Mouse (Mus musculus): ENCODE measurements around the gene Zfp57.
"Not testable (repeated sequence)": the region's sequence is repeated elsewhere in the genome, so short reads cannot be mapped to it uniquely, and the experiment has no call there.

Zfp57 gene

DNA sequence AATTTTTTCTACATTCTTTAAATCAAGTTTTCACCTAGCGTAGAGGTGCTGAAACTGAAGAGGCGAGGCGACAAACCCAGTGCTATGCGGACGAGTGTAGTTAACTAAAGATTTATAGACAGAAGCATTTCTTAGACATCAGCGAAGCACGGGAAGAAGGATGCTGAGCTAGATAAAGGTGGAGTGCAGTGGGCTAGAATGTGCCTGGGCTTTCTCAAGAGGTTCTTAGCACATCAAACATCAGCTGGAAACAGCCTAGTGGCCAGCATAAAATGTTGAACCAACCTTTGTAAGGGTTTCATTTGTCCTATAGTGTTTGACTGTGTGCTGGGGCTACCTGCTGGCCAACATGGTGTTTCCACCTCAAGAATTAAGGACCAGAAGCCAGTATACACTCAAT is at the start of gene Zfp57:
TSS of gene Zfp57 (plus strand) at position 301 of the 400 bp plus-strand sequence.
- DNase-seq (ENCODE audit: low spot score in 2 of 2): no peak

DNA sequence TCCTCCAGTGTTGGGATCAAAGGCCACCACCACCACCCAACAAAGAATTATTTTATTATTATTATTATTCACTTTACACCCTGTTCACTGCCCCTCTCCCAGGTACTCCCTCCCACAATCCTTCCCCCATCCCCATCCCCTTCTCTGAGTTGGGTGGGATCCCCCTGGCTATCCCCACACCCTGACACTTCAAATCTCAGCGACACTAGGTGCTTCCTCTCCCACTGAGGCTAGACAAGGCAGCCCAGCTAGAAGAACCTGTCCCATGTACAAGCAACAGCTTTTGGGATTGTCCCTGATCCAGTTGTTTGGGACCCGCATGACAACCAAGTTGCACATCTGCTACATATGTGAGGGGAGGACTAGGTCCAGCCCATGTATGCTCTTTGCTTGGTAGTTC is 48.3 kb upstream of the Zfp57 start:
- no peak for DNase-seq (ENCODE audit: low spot score in 2 of 2)

DNA sequence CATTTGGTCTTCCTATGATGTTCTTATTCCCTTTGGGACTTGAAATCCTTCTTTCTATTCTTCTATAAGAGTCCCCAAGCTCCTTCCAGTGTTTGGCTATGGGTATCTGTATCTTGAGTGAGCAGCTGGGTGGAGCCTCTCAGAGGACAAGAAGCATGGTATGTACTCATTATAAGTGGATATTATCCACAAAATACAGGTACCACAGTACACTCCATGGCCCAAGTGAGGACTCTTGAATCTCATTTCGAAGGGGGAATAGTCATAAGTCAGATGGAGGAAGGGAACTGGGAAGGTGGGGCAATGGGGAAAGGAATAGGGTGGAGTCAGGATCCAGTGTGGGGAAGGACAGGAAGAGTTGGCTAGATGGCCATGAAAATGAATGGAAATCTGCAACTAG is 47.9 kb upstream of the Zfp57 start:
- no peak for DNase-seq (ENCODE audit: low spot score in 2 of 2)

DNA sequence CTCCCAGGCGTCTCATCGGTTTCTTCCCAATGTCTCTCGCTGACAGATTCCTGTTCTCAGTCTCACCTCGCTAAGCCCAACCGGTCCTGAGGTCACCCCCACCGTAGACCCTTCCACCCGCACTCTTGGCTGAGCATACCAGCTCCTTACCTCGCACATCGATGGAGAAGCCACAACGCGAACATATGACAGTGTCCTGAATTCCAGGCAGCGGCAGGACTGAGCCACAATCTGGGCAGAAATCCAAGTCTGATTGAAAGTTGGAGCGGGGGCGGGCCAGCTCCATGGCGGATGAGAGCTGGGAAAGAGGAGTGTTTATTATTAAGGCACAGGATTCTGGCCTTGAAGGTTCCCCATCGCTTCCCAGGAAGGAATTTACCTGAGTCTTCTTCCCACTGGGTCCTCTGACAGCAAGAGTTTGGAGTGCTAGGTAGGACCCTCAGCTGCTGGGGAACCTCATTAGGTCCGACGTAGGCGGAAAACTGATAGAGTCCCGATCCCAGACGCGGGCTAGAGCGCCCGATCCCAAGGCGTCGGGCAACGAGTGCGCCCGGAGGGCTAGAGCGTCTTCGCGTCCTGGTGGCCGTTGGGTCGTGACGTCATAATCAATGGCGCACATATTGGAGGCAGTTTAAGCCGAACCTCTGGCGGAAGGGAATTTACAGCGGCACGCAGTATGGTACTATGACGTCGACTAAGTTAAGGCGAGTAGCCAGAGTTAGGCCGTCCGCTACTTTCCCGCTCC is 42.8 kb upstream of the Zfp57 start, which contains the start of the genes Znrd1 and Znrd1as:
TSS of gene Znrd1 (minus strand) at position 561 of the 745 bp plus-strand sequence.
TSS of gene Znrd1as (plus strand) at position 594 of the 745 bp plus-strand sequence.
- peak; percentile 87 to 88 for DNase-seq (ENCODE audit: low spot score in 2 of 2)

DNA sequence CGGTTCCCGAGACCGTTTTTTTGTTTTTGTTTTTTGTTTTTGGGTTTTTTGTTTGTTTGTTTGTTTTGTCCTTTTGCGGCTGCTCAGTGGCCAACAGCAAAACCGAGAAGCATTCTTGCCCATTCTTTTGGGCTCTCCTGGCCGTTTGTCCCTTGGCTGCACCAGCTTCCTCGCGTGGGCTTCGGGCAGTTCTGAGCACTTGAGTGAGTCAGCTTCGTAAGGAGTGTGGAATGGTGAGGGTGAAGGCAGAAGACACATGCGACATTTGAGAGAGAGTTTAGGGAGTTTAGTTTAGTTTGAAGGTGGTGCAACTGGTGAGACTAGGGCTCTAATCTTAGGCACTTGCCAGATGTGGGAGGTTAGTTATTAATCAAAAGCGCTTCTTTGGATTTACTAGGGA is 42.1 kb upstream of the Zfp57 start:
- no peak for DNase-seq (ENCODE audit: low spot score in 2 of 2)

DNA sequence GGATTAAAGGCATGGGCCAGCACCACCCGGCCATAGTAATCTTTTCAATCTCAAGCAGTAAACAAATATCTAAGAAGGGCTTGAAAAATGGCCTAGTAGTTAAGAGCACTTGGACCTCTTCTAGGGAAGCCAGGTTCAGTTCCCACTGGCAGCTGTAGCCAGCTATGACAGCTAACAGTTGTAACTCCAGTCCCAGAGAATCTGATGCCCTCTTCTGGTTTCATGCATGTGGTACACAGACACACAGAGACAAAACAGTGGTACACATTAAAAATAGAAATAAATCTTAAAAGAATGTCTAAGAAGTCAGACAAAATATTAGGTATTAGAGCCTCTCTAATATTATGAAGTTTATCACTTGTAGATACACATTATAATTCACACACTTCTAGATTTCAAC is 39.8 kb upstream of the Zfp57 start:
- no peak for DNase-seq (ENCODE audit: low spot score in 2 of 2)

DNA sequence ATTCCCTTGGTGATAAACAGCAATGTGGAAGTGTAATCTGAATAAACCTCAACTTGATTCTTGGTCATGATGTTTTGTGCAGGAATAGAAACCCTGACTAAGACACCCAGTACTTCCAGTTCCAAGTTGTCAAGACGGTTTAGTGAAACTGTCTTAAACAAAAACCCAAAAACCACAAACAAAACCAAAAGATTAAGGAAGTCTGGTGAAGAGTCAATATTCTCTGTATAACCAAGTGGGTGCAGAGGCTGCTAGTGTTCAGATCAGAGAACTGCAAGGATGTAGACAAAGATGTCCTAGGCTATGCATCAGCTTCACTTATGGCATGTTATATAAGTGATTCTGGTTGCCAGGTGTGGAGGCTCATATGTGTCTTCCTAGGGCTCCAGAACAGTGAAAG is 34.1 kb upstream of the Zfp57 start:
- DNase-seq (ENCODE audit: low spot score in 2 of 2): no peak

DNA sequence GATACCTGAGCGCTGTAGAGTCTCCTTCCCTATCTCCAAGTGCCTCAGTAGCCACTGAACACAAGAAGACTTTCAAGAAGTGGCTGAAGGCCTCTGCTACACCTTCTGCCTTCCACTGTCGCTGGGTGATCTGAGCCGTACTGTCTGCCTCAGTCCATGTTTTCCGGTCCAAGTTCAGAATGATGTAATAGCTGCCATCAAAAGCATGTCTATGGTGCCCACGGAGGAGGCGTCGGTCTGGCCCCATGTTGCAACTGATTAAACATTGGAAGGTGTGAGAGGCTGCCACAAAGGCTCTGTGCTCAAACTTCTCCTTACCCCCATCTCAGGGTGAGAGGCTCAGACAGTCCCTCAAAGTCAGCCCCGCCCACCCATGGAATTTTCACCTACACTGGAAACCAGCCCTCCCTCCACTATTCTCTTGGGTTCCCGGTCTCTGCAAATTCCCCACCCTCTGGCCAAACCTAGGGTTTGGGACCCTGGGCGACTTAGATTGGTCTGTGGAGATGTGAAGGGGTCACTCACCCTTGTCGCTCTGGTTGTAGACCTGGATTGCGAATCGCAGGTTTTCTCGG is 30.6 kb upstream of the Zfp57 start:
- DNase-seq (ENCODE audit: low spot score in 2 of 2): no peak

DNA sequence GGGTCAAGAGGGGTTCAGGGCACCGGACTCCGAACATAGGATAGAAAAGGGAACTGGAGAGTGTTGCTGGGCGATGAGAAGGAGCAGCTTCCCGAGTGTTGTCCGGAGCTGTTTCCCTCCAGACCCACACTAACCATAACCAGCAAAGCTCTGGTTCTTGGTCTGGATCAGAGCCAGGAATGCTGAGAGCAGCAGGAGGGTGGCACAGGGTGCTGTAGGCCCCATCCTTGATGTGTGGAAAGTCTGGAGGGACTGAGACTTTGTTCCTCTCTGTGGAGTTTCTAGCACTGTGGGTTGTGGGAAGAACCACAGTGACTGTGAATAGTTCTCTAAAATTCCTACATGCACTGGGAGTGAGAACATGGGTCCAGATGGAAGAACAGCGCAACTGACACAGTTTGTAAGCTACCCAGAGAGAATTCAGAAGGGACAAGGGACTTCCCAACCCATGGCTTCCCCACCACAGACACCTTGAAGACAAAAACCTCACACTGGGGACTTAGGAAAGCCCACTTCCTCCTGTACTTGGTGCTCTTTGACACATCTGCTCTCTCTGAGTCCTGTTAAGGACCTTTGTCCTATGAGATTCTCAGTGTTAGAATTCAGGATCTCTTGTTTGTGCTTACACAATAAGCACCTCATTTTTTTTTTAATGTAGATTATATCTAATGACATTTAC is 29.7 kb upstream of the Zfp57 start:
- DNase-seq (ENCODE audit: low spot score in 2 of 2): peak; percentile 24 to 35

DNA sequence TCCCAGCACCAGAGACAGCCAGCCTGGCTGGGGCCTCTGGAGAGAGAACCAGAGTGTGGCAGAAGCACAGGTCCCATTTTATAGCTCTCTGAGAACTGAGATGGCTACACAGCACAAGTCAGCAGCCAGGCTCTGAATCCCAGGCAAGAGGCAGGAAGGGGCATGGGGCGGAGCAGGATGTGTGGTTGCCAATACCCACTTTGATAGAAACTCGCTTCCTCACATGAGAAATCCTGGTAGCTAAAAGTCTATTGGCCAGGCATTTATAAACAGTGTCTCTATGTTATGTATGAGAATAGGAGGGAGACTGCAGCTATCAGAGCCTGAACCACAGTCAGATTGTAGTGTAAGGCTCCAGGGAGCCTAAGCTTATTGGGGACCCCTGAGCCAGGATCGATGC is 28.2 kb upstream of the Zfp57 start:
- no peak for DNase-seq (ENCODE audit: low spot score in 2 of 2)

DNA sequence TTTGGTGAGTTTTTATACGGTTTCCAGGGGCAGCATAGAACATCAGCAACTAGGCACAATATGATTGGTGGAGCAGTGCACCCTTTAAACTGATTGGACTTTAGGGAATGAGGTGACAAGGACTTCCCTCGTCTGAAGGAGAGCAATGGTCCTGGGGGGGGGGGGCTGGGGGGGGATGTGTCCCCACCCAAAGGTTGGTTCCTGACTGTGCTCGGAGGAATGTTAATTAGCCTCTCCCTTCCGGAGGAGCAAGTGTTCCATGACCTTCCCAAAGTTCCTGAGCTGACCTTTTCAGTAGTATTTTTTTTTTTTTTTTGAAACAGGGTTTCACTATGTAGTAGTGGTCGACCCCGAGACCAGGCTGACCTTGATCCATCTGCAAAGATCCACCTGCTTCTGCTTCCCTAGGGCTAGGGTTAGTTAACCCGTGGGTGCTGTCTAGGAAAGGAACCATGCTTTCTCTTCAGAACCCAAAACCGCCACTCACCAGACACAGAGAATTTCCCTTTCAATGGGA is 27.6 kb upstream of the Zfp57 start:
- no peak for DNase-seq (ENCODE audit: low spot score in 2 of 2)

DNA sequence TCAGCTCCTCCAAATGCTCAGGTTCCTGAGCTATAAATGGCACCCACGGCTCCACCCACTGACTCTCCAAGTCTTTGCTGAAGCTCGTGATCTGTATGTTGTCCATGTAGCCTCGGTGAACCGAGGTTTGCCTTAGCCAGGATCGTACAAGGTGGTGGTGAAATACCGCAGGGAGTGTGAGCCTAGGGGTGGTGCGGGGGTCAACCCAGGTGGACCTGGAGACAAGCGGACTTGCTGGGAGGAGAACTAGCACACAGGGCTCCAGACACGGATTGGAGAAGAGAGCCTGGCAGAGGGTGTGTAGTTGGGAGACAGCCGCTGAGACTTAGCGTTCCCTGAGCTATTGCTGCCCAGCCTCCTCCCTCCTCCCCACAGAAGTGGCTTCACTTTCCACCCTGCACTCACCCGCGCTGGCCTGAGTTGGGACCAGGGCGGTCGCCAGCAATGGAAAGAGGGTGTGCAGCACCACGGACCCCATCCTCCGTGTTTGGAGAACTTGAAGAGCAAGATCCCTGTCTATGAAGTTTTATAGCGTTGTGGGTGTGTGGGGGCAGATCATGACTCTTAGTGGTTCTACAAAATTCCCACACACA is 19.6 kb upstream of the Zfp57 start, which contains the start of gene 2410137M14Rik:
TSS of gene 2410137M14Rik (minus strand) at position 17 of the 593 bp plus-strand sequence.
- no peak for DNase-seq (ENCODE audit: low spot score in 2 of 2)

DNA sequence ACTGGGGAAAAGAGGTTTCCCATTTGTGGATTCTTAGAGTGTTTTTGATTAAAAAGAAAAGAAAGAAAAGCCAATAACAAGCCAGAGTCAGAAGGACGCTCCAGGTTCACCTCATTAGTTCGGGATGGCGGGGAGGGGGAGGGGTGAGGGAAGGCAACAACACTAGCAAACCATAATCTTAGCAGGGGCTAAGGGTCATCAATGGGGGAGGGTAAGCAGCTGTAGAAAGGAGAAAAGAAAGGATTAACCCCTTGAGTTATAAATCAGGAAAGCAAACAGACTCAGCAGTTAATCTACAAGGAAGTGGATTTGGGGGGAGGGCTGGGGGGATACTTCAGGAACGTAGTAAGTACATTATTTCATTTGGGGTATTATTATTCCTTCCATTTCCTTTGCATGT is 19.1 kb upstream of the Zfp57 start:
- no peak for DNase-seq (ENCODE audit: low spot score in 2 of 2)

DNA sequence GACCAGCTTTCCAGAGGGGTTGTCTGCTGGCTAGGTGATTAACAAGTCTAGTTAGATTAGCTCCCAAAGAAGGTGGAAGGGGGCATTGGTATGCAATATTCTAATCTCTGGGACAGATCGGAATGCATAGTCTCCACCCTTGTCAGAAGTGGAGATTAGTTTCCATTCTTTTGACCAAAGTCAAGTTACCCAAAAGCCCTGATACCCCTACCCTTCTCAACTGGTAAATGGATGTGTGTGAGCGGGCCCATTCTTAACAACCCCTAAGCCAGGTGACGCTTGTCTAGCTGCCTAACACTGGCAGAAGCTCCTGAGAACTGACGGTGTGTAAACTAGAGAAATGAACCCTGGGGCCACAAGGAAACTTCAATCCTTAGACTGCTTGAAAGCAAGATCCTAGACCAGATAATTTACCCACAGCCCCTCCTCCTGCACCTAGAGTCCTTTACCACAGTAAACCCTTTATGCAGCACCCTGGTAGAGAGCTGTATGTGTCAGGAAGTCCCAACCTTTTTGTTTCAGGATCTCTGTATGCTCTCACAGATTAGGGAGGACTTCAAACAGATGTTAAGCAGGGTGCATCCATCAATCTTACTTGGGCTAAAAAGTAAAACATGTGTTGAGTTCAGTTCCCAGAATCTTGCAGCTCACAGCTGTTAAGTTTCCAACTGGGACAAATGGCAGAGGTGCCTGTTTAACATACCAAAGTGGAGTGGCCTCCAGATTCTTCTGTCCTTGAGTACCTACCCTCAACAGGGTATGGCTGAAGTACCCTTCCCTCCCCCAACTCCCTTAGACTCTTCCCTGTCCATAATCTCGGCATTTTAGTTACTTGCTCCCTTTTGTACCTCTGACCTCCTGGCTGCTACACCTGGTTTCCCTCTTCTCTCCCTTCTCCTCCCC is 18.5 kb upstream of the Zfp57 start:
- DNase-seq (ENCODE audit: low spot score in 2 of 2): no peak

DNA sequence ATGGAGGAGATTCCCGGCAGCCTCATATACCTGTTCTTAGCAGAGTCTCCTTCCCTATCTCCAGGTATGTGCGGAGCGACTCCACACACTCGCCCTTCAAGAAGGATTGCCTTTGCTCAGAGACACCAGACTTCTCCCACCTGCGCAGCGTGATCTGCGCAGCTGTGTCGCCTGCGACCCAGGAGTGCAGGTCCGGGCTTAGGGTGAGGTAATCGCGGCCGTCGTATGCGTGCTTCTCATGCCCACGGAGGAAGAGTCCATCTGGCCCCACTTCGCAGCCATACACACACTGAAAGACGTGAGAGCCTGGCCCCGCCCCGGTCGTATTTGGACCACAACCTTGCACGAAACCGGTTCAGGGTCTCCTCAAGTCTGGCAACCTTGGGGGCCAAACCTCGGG is 12.5 kb upstream of the Zfp57 start:
- no peak for DNase-seq (ENCODE audit: low spot score in 2 of 2)

DNA sequence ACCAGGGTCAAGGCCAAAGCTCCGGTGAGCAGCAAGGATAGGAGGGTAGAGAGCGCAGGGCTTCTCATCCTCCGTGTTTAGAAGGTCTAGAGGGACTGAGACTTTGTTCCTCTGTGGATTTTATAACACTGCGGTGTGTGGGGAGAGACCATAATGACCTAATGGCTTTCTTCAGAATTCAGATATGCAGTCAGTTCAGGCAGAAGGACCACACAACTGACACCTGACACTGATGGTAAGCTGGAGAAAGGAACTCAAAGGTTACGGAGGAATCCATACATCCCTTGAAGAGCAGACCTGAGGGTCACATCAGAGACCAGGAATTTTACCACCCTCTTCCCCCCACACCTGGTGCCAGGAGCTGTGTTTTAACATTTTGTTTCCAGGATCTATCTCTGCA is 11.5 kb upstream of the Zfp57 start, which contains the start of gene H2-M5:
TSS of gene H2-M5 (minus strand) at position 101 of the 400 bp plus-strand sequence.
- DNase-seq (ENCODE audit: low spot score in 2 of 2): no peak

DNA sequence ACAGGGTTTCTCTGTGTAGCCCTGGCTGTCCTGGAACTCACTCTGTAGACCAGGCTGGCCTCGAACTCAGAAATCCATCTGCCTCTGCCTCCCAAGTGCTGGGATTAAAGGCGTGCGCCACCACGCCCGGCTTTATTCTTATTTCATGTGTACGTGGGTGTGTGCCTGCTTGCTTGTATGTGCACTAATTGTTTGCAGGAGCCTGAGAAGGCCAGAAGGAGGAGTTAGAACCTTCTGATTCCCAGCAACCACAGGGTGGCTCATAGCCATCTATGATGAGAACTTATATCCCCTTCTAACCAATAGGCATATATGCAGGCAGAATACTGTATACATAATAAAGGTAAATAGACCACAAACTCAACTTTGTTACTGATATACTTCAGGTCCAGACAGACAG is 10.3 kb upstream of the Zfp57 start:
- not testable (repeated sequence) for DNase-seq (ENCODE audit: low spot score in 2 of 2)

DNA sequence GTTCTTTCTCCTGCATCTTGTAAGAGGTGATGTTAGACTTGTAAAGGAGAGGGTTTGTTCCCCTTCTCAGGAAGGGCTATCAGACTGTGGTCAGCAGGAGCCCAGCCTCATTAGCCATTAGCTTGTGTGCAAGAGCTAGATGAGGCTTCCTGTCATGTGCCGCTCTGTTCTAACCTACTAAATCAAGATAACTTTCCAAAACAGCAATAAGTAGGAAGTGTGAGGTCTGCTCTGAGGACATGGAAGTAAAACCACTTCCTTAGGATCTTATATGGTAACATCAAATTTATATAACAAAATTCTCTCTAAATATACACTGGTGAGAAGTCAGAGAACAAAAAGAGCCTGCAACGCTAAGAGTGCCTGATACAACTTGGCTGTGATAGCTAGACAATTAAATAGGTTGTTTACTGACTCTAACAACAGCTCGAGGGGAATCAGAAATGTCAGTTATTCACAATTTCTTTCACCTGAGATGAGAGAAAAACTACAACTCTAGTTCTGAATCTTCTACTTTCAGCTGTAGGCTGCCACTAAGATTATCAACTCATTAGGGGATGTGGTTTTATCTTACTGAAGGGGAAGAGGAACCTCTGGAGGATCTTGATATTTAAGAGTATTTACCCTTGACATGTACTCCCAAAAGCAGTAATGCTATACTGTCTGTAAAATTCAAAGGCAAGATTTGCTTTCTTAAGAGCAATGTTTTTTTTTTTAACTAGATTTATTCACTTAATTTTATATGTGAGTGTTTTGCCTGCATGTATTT is 8.4 kb upstream of the Zfp57 start:
- no peak for DNase-seq (ENCODE audit: low spot score in 2 of 2)

DNA sequence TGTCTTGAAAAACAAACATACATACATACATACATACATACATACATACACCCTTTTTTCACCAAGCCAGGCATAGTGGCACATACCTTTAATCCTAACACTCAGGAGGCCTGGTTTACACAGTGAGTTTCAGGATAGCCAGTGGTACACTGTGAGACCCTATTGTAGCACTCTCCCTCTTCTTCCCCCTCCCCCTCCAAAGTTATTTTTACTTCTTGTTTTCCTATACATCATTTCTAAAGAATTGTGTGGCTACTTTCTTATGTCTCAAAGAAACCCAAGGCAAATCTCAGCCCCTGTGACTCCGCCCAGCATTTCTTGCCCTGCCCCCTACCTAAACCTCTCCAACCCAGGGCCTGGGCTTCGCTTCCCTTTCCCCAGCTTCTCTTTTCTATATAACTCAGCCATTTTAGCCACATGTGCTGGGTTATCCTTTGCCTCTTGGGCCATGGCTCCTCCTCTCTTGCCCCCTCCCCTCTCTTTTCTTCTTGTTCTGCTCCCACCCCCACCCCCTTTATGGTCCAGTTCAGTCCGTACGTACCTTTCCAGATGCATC is 7.1 kb upstream of the Zfp57 start:
- no peak for DNase-seq (ENCODE audit: low spot score in 2 of 2)

DNA sequence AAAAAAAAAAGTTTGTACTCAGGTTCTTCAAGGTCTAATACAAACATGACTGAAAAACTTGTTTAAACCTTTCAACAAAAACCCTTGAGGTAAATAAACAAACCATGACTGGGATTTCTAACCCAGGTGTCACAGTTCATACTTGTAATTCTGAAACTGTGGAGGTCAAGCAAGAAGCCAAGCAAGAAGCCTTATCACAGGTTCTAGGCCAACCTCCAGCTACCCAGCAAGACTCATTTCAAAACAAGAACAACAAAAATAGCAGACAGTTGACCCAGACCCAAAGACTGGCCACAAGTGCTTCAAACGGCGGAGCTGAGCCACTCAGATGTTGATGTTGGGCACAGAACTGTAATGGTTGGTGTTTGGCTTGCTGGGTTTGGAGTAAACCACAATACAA is 6.4 kb upstream of the Zfp57 start:
- no peak for DNase-seq (ENCODE audit: low spot score in 2 of 2)

Measured in natural killer cell, adult 2 months (primary cell).